Mouse (Mus musculus): ENCODE data around the gene Pnisr.

- TF ChIP-seq CTCF (IDR thresholded peaks at IDR 0.05; ENCODE audit: low read depth) (no peak), EP300 (IDR thresholded peaks at IDR 0.05; ENCODE audit: low read depth) (no peak)
Observed at GRCm38 (mm10) chr4:21801620-21802019, 45.8 kb upstream of the Pnisr start.

All from heart, postnatal 0 days (tissue).